ENCODE assay signal across 9 mouse cellular contexts in the genomic region with DNA sequence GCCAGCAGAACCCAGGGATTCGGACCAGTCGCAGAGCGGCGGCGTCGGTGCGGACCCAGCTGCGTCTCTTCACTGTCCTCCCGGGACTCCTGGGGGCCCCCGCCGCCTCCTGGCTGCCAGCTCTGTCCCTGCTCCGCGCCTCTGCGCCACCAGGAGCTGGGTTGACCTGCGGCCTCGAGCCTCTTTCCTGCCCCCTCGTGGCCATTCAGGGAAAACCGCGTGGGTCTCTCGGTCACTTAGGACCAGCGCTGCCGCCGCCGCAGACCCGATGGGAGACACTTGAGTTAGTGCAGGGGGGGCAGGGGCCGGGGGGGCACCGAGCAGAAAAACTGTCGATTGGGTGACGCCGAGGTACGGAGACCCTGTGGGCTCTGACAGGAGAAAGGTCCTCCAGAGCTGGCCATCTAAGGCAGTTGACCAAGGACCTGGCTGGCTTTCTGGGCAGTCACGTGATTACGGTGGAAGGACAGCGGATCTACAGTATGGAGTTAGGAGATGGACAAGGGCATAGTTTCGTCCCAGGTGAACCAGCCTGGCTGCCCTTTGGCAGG. TPM values are rescaled to one million over a fixed set of nuclear protein-coding genes. Genes with fewer than 3 reads are reported as not detected.
DNase-seq lines count a peak whose midpoint lies in the region; ATAC-seq and TF ChIP-seq lines count a peak whose summit lies in the region.
"Had no signal": no experiment of that assay in that cellular context is flagged by ENCODE, and none has a peak within 500 bp of the region (broad histone marks: within the 10 kb centered on the region; RNA-seq: fewer than 3 reads in every experiment).

No protein-coding gene starts in this region.

- peak overlapping the region; percentile 69 for H3K9ac ChIP-seq in lung, embryonic 16.5 days (ENCODE audit: low read length)

- peak; percentile 96 for DNase-seq in MN1 (ENCODE audit: low spot score)
- DNase-seq in cerebellum, adult 8-10 months = peak; percentile 63
- DNase-seq in forelimb bud, embryonic 11.5 days (ENCODE audit: low read depth, low spot score) = peak; percentile 85
- DNase-seq in layer of hippocampus, adult 9-11 months = peak; percentile 38
- DNase-seq in ovary, postnatal 10 days (ENCODE audit: low spot score) = peak; percentile 62
- peak; percentile 32 for DNase-seq in thymus, adult 2 months

- H3K9me3 ChIP-seq in lung, embryonic 16.5 days (ENCODE audit: control insufficient read depth, low read length) = no peaks in the 10 kb centered on the region

- peak; percentile 74; the same call in 1 of the 2 replicates for TF ChIP-seq CTCF in thymus, adult 2 months (IDR thresholded peaks at IDR 0.05; ENCODE audit: borderline replicate concordance, control insufficient read depth, extremely low read depth, insufficient read depth, low read length, poor library complexity)

- H3K4me2 ChIP-seq in lung, embryonic 16.5 days (ENCODE audit: low read depth, low read length) = peak overlapping the region; percentile 92

- H3K4me1 ChIP-seq in lung, embryonic 16.5 days (replicated peaks; ENCODE audit: control insufficient read depth, insufficient read depth, low read length) = peaks cover 18% of the 10 kb centered on the region
- no peaks in the 10 kb centered on the region for H3K4me1 ChIP-seq in thymus, adult 2 months (replicated peaks; ENCODE audit: control insufficient read depth, insufficient read depth, low read length)

- H3K36me3 ChIP-seq in lung, embryonic 16.5 days (ENCODE audit: control insufficient read depth, insufficient read depth, low read length) = no peaks in the 10 kb centered on the region
- no peaks in the 10 kb centered on the region for H3K36me3 ChIP-seq in thymus, adult 2 months (ENCODE audit: control insufficient read depth, insufficient read depth, low read length)

- no peak for TF ChIP-seq POLR2A in thymus, adult 2 months (IDR thresholded peaks at IDR 0.05; ENCODE audit: control insufficient read depth, extremely low read depth, insufficient read depth, low read length, poor library complexity)

- H3K27ac ChIP-seq in lung, embryonic 16.5 days (ENCODE audit: low read length) = no peak overlapping the region
- H3K27ac ChIP-seq in thymus, adult 2 months (ENCODE audit: control insufficient read depth, insufficient read depth, low read length) = no peak overlapping the region

- 2% methylated on average over 35 of the region's 35 CpGs for WGBS in lung, embryonic 16.5 days
- WGBS in thymus, adult 2 months = 3% methylated on average over 35 of the region's 35 CpGs

- peak; percentile 83 to 85 for ATAC-seq in hematopoietic stem cell, adult 5-6 weeks (replicated peaks in 1 of 2; ENCODE audit: insufficient read depth in 1 of 2, low FRiP score in 2 of 2, low TSS enrichment in 1 of 2, low read depth in 1 of 2, poor library complexity in 2 of 2, severe bottlenecking in 2 of 2)
- ATAC-seq in lung, embryonic 16.5 days (ENCODE audit: low read depth) = peak; percentile 90

- H3K27me3 ChIP-seq in lung, embryonic 16.5 days (ENCODE audit: control insufficient read depth, insufficient read depth, low read depth, low read length) = peaks cover 23% of the 10 kb centered on the region
- peaks cover 7% of the 10 kb centered on the region; the same call in 1 of the 2 replicates for H3K27me3 ChIP-seq in thymus, adult 2 months (ENCODE audit: control insufficient read depth, insufficient read depth, low read length)

- peak overlapping the region; percentile 54 for H3K4me3 ChIP-seq in lung, embryonic 16.5 days (ENCODE audit: low read length)
- H3K4me3 ChIP-seq in thymus, adult 2 months (ENCODE audit: control insufficient read depth, insufficient read depth, low read length) = no peak overlapping the region
- H3K4me3 ChIP-seq: erythroblast, embryonic 14.5 days had no signal

RNA-seq across cellular contexts. Expression of a gene that starts 48.2 kb away (rescaled TPM):
- total RNA-seq in hematopoietic stem cell, adult 5-6 weeks (2017) = not detected in 2 replicates
- polyA plus RNA-seq in lung, embryonic 16.5 days (2015; fragmentation: Nextera tagmentation; extraction: Ambion mirVana) = not detected in 2 replicates
- polyA plus RNA-seq in thymus, adult 2 months (2012; rRNA removed) = 0.13 TPM in 1 of 2 replicates, not detected in the other
- polyA plus RNA-seq: erythroblast, embryonic 14.5 days had no signal

Comparison
In these comparisons a context has a peak if more than half of its experiments do, and no peak if none do; other contexts are left out.
1. DNase-seq: peak in every context shown above with its lines; median percentile 96 in MN1; 85 in forelimb bud, embryonic 11.5 days; 63 in cerebellum, adult 8-10 months; 62 in ovary, postnatal 10 days; 38 in layer of hippocampus, adult 9-11 months; 32 in thymus, adult 2 months.